Mouse (Mus musculus) retina, embryonic 14.5 days (tissue): ENCODE measurements around the gene Dhx9.
"Not testable (repeated sequence)": the region's sequence is repeated elsewhere in the genome, so short reads cannot be mapped to it uniquely, and the experiment has no call there.

Experiments used
- DNase-seq: peaks from one replicate; pipeline ENCODE4 v3.0.0-alpha.2; 2015; ENCODE audit warnings: low spot score

Dhx9 gene

GRCm38 (mm10) chr1:153487500-153487879, at the start of gene Dhx9:
Gene Dhx9, minus strand, starts transcription at chr1:153487660.
- DNase-seq = peak; percentile 100

GRCm38 (mm10) chr1:153535611-153536010, 48.2 kb upstream of the Dhx9 start:
- no peak for DNase-seq

GRCm38 (mm10) chr1:153532896-153533295, 45.4 kb upstream of the Dhx9 start:
- not testable (repeated sequence) for DNase-seq

- peak; percentile 70 for DNase-seq
These were observed 44.9 kb upstream of the Dhx9 start for GRCm38 (mm10) chr1:153532234-153532841.

DNA sequence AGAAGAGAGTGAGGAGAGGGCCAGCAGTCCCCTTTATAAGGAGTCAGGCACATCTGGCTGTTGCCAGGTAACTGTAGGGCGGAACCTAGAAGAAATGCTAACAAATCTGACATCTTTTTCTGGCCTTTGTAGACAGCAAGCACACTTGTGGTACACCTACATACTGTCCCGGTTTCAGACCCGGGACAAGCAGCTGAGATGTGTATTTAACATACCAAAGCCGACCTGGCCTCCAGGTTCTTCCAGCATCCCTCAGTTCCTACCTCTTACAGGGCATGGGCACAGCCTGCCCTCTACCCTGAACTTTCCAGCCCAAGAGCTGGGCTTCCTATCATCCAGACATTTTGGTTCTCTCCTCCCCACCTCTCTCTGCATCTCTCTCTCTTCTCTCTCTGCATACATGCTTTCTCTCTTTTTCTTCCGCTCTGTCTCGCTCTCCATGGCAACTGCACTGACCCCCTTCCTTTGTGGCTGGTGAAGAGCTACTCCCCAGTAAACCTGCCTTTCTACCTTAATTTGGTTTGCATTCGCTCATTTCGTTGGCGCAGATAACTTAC, 44.3 kb upstream of the Dhx9 start:
- no peak for DNase-seq

- DNase-seq = no peak
These were observed 34.7 kb upstream of the Dhx9 start for GRCm38 (mm10) chr1:153522116-153522515.

DNA sequence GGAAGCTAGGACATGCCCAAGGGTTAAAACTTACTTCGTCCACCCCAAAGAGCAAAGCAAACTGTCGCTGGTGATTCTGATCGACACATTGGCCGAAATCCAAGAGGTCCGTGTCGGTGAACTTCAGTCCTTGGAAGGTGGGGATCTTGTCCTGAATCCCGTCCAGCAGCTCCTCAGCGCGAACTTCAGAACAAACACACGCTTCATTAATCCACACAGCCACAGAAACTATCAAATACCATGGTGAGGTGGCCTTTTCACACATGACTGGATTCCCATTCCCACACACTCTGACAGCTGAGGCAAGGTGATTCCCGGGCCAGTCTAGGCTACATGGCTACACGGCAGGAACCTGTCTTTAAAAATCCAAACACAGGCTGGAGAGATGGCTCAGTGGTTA, 27.9 kb upstream of the Dhx9 start:
- no peak for DNase-seq

DNA sequence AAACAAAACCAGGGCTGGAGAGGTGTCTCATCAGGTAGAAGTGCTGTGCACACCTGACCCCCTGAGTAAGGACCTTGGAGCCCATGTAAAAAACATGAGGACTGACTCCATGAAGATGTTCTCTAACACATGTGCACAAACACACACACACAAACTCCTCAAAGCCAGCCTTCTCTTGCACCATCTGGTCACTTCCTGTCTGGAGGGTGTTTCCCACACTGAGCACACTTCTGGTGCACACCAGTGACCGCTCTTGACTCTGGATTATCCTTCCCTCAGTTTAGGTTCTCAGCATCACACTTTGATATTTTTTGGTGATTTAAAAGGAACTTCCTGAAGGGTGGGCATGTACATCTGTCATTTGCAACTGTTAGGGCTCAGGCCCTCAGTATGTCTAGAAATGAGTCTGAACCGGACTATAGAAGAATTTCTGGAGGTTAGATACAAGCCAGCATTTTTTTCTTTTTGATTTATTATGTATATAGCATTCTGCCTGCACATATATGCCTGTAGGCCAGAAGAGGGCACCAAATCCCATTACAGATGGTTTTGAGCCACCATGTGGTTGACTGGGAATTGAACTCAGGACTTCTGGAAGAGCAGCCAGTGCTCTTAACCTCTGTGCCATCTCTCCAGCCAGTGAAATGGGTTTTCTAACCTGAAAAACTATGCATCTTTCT, 23.0 kb upstream of the Dhx9 start:
- DNase-seq = no peak

- DNase-seq = not testable (repeated sequence)
These were observed 22.1 kb upstream of the Dhx9 start for GRCm38 (mm10) chr1:153509569-153509968.

DNA sequence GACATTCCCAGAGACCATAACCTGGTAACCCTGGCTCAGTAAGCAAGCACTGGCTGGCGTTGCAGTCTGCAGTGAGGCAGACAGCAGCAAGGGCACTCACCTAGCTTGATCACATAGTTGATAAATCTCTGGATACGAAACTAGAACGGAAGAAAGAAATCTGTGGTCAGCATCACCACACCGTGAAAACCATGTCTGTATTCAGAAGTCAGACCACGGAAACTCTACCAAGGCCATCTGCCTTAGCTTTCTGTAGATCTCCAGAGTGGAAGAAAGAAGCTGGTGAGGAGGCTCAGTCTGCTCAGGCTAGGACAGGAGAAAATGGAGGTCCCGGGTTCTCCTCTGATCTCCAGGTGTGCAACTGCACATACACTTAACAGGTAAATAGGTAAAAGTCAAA, 21.6 kb upstream of the Dhx9 start:
- no peak for DNase-seq

DNA sequence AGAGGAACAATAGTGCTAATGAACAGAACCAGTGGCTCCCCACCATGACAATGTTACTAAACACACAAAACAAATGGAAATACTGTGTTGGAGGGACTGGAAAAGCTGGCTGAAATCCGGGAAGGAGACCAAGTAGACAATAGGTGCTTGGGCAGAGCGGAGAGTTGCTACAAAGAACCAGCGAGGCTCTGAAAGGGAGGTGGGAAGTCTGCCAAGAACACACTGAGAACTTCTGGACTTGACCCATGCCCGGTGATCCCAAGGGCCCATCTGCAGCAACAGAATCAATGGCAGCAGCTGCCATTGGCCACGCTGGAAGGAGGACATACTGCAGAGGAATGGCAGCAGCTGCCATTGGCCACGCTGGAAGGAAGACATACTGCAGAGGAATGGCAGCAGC, 18.8 kb upstream of the Dhx9 start:
- no peak for DNase-seq

GRCm38 (mm10) chr1:153501644-153502321, 14.3 kb upstream of the Dhx9 start:
- no peak for DNase-seq

GRCm38 (mm10) chr1:153500030-153500429, 12.6 kb upstream of the Dhx9 start:
- DNase-seq = no peak

DNA sequence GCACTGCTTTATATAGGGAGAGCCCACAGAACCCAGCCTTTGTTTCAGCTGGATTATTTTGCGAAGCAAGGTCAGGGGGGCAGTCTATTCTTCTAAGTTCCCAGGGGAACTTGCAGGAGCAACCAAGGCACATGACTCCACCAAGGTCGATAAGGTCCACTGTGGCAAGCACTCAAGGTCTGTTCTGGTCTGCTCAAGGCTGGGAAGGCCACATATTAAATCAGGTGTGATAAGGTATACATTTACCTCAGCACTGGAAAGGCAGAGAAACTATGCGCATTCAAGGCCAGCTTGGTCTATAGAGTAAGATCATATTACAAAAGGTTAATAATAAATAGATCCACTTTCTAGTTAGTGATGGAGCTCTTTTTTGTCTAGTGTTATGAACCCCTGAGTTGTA, 8.6 kb upstream of the Dhx9 start:
- no peak for DNase-seq

DNA sequence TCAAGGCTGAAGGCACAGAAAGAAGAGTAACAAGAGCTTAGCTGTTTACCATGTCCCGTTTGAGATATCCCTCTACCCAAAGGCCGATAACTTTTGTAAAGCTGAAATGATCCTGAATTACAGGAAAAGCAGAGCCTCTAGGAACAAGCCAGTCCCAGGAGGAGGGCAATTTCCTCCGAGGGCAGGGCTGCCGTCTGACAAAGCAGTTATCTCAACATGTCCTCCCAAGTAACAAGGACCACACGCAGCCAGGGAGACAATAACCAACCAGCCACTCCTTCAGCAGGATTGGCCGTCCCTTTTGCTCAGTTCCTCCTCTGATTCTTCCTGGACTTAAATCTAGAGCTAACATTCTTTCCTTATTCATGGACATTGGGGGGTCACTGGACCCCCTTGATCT, 6.5 kb upstream of the Dhx9 start:
- DNase-seq = no peak

GRCm38 (mm10) chr1:153493338-153493737, 5.9 kb upstream of the Dhx9 start:
- DNase-seq = no peak

DNA sequence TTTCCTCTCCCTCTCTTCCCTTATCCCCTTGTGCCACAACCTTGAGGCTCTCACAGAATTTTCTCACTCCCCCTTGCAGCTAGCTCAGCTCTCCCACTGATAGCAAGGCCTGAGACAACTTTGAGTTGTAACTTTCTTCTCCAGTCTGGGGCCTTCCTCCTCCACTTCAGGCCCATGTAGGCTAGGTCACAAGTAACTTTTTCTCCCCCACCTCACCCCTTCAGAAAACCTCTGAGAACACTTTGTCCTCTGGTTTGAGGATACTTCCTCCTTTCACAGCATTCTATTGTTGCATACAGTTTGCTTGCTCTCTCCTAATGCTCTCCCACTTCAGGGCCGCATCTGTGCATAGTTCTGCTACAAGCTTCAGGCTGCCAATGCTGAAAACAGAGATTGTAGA, 4.4 kb upstream of the Dhx9 start:
- DNase-seq = no peak

- DNase-seq = no peak
These were observed 3.9 kb upstream of the Dhx9 start for GRCm38 (mm10) chr1:153491345-153491744.

- DNase-seq = no peak
These were observed 2.5 kb upstream of the Dhx9 start for GRCm38 (mm10) chr1:153489963-153490362.

GRCm38 (mm10) chr1:153489540-153489939, 2.1 kb upstream of the Dhx9 start:
- DNase-seq = no peak

GRCm38 (mm10) chr1:153489132-153489531, 1.7 kb upstream of the Dhx9 start:
- no peak for DNase-seq

DNA sequence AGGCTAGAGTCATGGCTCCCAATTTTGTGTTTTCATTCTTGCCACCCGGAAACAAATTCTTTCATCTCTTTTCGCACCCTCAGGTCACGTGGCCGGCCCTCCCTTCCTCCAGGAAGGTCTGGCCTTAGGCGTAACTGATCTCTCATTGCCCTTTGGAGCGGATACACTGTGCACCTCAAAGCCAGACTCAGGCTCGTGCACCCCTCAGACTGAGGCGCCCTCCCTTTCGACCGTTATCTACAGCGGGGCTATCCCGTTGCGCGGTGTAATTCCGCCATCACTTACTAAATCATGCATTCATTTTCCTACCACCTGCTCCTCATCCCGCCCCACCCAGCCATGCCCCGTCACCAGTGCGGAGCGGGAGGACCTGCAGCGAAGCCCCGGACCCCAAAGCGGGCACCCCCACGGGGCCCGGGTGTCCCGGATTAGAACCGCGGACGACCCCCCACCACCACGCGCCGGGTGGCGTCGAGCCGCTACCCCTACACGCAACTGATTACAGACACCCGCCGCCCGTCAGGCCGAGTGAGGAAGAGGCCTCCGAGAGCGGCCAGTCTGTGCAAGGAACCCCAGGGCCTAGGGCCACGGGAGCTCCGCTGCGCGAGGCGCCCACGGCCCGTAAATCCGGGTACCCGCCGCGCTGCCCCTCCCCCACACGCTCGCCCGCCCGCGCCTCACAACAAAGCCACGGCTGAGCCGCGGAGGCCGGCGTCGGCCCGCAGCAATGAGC, 527 bp downstream of the Dhx9 start:
- peak; percentile 62 for DNase-seq
